Mouse (Mus musculus): ENCODE measurements around the gene Gigyf1.

The Gigyf1 gene

GRCm38 (mm10) chr5:137513951-137514721, 4.2 kb upstream of the Gigyf1 start:
- DNase-seq (ENCODE audit: extremely low read depth, insufficient read length, low spot score) = no peak

DNA sequence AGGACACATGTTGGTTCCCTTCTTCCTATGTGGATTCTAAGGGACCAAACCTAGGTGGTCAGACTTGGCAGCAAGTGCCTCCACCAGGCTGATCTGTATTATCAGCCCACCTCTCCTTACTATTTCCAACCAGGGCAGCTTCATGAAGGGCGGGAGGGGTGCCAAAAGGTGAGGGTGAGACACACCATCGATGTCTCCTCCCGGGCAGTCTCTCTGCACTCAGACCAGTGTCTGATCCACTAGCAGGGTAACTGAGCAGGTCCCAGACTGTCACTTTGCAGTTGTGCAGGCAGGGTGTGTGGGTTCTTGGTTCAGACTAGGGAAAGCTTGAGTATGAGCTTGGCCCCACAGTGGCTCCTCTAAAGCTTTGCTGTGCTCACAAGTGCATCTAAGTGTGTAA, 3.5 kb upstream of the Gigyf1 start:
- DNase-seq (ENCODE audit: extremely low read depth, insufficient read length, low spot score) = no peak

DNA sequence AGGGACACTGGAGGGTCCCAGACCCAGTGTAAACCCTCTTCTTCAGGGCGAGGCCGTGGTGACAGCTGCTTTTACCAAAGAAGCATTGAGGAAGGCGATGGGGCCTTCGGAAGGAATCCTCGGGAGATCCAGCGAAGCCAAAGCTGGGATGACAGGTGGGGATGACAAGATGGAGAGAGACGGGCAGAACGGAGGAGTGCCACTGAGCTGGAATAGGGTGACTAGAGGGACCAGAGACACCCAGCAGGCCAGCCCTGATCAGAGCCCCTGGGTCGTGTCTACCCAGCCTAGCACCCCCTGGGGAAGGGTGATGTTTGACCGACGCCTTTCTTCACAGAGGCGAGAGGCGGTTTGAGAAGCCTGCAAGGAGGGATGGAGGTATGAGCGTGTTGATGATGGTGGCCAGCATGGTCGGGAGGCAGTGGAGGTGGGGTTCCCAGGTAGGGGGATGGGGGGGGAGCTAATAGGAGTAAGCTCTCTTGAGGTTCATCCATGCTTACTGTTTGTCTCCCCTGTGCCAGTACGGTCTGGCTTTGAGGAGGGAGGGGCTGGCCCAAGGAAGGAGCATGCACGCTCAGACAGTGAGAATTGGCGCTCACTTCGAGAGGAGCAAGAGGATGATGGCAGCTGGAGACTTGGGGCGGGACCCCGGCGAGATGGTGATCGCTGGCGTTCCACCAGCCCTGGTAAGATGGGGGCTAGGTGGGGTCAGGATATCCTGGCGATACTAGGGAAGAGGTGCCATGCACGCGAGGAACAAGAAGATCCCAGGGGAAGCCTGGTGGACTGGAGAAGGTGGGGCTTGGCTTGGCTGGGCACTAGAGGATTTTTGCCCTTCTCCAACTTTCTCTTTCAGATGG, 1.6 kb downstream of the Gigyf1 start:
- no peak for DNase-seq (ENCODE audit: extremely low read depth, insufficient read length, low spot score)

DNA sequence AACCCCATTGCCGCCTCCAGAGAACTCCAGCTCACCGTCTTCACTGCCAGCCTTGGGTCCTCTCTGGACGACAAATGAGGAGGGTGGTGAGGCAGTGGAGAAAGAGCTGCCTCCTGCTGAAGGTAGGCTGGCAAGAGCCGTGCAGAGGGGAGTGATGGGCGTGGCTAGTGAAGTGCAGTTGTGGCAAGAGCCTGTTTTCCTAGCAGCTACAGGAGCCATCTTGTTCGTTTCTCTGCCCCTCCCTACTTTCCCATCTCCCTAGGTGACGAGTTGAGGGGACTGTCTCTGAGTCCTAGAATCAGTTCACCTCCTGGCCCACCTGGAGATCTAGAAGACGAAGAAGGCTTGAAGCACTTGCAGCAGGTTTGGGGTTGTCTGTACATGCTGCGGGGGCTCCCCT, 3.5 kb downstream of the Gigyf1 start:
- no peak for DNase-seq (ENCODE audit: extremely low read depth, insufficient read length, low spot score)

- no peak for DNase-seq (ENCODE audit: extremely low read depth, insufficient read length, low spot score)
Observed at GRCm38 (mm10) chr5:137522711-137523110, 4.4 kb downstream of the Gigyf1 start.

- DNase-seq (ENCODE audit: extremely low read depth, insufficient read length, low spot score) = no peak
Observed at GRCm38 (mm10) chr5:137523396-137524250, 5.3 kb downstream of the Gigyf1 start.

- no peak for DNase-seq (ENCODE audit: extremely low read depth, insufficient read length, low spot score)
Observed at GRCm38 (mm10) chr5:137524251-137524515, 5.8 kb downstream of the Gigyf1 start.

DNA sequence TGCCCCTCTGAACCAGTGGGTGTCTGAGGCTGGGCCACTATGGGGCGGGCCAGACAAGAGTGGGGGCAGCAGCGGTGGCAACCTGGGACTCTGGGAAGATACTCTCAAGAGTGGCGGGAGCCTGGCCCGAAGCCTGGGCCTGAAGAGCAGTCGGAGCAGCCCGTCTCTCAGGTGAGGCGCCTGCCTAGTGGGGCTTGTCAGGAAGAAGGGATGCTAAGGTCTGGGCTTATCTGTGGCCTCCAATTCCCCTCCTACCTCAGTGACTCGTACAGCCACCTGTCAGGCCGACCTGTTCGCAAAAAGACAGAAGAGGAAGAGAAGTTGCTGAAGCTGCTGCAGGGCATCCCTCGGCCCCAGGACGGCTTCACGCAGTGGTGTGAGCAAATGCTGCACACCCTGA, 6.3 kb downstream of the Gigyf1 start:
- no peak for DNase-seq (ENCODE audit: extremely low read depth, insufficient read length, low spot score)

DNA sequence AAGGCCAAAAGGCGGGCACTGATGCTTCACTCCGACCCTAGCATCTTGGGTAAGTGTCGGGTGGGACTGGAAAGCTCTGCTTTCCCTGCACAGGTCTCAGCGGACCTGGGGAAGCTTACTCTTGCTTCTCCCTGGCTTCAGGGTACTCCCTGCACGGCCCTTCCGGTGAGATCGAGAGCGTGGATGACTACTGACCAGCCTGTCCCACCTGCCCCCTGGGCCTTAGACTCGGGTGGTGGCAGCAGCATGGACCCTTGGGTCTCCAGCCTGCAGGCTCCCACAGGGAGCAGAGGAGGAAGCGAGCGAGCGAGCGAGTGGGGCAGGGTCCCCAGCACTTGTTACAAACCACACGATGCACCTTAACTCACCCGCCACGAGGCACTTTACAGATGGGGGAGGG, 7.2 kb downstream of the Gigyf1 start:
- no peak for DNase-seq (ENCODE audit: extremely low read depth, insufficient read length, low spot score)

- DNase-seq (ENCODE audit: extremely low read depth, insufficient read length, low spot score) = no peak
Observed at GRCm38 (mm10) chr5:137526192-137526936, 8.0 kb downstream of the Gigyf1 start.

- no peak for DNase-seq (ENCODE audit: extremely low read depth, insufficient read length, low spot score)
Observed at GRCm38 (mm10) chr5:137527413-137527812, 9.1 kb downstream of the Gigyf1 start.

GRCm38 (mm10) chr5:137528247-137528968, 10.1 kb downstream of the Gigyf1 start:
- DNase-seq (ENCODE audit: extremely low read depth, insufficient read length, low spot score) = no peak

DNA sequence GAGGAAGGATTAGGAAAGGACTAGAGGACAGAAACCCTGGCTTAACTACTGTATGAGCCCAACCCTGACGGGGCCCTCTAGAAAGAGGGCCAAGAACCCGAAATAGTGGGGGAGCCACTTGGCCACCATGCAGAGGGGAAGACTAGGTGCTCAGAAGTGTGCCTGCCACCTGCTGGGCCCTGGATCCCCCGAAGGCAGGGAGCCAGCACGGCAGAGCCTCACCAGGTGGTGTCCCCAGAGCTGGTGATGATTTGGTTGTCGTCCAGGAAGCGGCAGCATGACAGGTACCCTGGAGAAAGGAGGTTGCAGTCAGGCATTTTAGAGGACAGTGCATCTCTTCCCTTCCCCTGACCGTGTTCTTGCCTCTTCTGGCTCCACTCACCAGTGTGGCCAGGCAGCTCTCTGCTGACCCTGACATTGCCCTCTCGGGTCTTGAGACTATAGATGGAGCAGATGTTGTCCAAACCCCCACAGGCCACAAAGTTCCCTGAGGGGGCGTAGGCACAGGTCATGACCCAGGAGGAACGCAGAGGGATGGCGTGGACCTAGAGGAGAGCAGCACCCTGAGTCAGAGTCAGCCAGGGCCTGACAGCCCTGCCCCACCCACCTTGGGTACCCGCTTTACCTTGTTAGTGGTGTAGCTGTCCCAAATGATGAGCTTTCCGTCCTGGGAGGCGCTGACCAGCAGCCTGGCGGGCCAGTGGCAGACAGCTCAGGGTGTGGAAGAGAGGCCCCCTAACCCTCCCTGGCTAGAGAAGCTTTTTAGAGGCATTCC, 11.1 kb downstream of the Gigyf1 start:
- no peak for DNase-seq (ENCODE audit: extremely low read depth, insufficient read length, low spot score)

GRCm38 (mm10) chr5:137530075-137530474, 11.7 kb downstream of the Gigyf1 start:
- DNase-seq (ENCODE audit: extremely low read depth, insufficient read length, low spot score) = no peak

GRCm38 (mm10) chr5:137530588-137531413, 12.5 kb downstream of the Gigyf1 start:
- DNase-seq (ENCODE audit: extremely low read depth, insufficient read length, low spot score) = peak; percentile 80

- peak; percentile 60 for DNase-seq (ENCODE audit: extremely low read depth, insufficient read length, low spot score)
Observed at GRCm38 (mm10) chr5:137531414-137532130, 13.2 kb downstream of the Gigyf1 start.

- no peak for DNase-seq (ENCODE audit: extremely low read depth, insufficient read length, low spot score)
Observed at GRCm38 (mm10) chr5:137532131-137532807, 13.9 kb downstream of the Gigyf1 start.

Data from 3134 (cell line).